Mouse (Mus musculus) thymus, postnatal 25 days (tissue): ENCODE measurements around the gene Slc2a10.

Experiments used
- DNase-seq: peaks from one replicate; pipeline ENCODE4 v3.0.0; 2022

Slc2a10 gene

DNA sequence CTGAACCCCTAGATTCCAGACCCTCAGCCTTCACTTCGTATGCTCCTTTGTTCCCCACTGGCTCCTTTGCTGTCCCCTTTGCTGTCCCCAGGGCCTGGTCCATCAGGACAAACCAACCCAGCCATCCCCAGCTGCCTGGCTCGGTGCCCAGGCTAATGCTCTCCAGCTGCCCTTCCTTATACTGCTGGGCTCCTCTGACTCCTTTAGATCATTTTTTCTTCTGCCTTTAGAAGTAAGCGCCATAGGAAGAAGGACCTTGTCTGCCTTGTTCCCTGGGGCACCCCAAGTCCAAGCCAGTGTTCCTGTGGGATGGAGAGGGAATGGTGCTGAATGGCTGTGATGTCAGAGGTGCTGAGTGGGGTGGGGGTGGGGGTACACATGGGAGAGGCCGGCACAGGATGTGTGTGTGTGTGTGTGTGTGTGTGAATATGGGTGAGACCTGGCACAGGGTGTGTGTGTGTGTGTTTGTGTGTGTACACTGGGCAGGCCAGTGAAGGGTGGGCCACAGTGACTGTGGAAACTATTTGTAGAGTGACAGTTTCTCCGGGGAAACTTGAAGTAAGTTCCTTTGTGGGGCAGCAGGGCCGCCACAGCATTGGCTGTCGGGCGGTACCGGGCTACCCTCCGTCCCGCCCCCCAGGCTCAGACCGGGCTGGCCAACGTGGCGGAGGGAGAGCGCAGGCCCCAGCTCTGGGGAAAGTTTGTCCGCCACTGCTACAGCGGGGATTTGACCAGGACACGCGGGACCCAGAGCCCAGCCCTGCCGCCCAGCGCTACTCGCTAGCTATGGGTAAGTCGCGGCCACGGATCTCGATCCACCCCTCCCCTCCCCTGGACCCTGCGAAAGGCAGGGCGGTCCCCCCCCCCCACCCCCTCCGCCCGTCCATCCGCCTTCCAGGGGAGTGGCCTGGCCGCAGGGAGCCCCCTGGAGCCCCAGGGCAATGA is at the start of gene Slc2a10:
Gene Slc2a10, plus strand, starts transcription at position 529 of the 945 bp plus-strand sequence.
- DNase-seq: no peak

DNA sequence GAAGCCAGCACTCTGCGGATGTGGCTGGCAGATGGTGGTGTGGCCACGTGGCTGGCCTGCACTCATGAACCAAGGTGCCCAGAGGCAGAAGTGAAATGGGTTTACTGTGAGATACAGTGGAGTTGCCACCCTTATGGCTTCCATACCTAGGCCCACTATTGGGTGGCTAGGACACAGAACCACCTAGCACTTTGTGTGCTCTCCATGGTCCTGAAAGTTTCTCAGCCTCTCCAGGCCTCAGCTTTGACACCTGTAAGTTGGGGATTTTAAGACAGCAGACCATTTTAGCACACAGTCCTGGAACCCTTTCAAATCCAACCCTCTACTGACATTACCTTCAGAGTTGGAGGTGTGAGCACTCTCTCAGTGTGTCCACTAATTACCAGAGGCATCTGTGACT is 46.9 kb upstream of the Slc2a10 start:
- peak; percentile 19 for DNase-seq

DNA sequence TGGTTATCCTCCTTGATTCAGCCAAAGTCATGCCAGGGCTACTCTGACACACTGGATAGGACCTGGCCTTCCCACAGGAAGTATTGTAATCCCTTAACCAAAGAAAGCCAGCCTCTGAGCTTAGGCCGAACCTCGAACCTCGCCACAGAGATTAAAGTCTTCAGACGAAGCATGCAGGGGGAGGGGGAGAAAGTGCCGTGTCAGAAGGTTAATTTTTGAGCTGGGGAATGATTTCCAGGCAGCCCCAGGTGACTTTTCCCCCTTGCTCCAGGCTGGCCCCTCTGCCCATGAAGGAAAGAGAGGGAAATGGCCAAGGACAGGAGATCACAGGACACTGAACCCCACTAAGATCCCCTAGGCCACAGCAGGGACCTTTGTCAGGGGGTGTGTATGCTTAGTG is 45.4 kb upstream of the Slc2a10 start:
- DNase-seq: no peak

DNA sequence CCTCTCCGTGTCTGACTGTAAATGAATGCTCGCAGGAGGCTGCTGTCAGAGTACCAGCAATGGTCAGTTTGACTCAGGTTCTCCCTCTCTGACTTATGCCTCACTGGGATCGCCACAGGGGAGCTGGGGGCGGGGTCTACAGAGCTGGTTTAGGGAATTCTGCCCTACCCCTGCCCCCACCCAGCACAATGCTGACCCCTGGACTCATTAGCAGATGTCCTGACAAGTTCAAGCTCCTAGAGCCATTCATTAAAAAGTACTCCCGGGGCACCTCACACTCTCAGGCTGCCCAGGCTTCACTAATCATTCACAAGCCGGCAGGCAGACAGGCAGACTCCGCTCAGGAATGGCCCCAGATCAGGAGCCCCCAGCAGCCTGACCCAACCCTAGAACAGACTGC is 43.9 kb upstream of the Slc2a10 start:
- no peak for DNase-seq

DNA sequence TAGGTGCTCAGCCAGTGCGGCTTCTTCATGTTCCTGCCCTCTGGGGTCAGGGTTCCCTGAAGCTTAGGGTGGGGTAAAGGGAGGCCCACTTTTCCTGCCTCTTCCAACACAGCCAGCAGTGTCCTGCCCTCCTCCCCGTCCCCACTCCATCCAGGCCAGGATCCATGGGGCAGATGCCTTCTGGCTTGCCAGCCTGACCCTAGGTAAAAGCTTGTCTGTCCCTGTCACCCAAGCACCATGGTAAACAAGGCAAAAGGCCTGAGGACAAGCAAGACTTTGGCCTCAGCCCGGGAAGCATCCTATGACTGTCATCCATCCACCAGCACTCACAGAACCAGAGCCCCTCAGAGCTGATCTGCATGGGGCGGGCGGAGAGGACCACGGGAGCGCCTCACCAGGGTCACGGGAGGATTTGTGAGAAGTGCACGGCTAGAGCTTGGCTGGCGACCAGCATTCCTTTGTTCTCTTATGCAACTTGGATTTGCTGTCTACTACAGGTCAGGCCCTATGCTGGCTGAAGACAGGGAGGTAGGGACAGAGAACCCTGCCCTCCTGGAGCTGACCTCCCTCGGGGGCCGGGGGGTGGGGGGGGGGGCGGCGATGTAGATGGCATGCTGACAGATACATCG is 35.6 kb upstream of the Slc2a10 start:
- no peak for DNase-seq

DNA sequence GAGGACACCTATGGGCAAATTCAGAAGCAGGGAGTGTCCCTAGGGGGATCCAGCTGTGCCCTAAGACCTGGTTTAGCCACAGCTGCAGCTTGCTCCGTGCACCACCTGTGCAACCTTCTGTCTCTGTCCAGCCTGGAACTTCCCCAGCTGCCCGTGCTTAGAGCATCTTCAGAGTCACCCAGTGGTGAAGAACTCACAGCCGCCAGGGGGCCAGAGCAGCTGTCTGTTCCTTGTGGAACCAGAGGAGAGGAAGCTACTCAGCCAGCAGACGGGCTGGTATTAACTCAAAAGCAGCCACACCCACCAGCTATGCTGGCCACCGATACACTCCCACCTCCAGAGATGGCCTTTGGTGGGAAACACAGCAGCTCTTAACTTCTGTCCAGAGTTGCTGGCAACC is 33.4 kb upstream of the Slc2a10 start:
- peak; percentile 42 for DNase-seq

DNA sequence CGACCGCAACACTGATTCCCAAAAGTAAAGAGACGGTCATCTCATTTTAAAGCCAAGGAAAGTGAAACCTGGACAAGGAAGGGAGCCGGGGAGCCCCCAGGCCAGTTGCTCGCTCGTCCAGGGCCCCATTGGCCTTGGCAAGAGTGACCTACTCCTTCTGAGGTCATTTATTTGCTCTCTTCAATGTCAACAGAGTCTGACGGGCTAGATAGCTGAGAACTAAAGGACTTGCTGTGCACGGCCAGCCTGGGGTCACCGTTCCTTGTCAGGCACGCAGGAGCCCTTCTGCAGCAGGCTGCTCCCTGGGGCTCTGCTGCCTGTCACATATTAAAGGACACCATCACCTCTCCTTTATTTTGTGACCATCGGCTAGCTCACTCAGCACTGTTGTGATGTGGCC is 31.6 kb upstream of the Slc2a10 start:
- DNase-seq: no peak

DNA sequence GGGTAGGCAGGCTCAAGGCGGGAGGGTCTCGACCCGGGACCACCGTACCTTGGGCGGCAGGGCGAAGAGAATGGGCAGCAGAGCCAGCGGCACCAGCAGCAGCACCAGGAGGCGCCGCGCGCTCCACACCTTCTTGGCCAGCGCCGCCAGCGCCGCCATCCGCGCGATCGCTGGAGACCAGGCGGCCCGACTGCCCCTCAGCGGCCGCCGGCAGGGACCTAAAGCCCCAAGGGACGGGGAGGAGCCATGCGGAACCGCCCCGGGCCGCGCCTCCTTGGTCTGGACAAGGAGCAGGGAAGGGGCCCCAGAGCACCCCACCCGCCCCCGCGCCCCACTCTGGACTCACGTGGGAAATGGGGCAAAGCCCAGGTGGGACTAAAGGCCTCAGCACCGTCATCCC is 30.6 kb upstream of the Slc2a10 start, which contains the start of gene Slc13a3:
Gene Slc13a3, minus strand, starts transcription at position 228 of the 400 bp plus-strand sequence.
- DNase-seq: no peak

DNA sequence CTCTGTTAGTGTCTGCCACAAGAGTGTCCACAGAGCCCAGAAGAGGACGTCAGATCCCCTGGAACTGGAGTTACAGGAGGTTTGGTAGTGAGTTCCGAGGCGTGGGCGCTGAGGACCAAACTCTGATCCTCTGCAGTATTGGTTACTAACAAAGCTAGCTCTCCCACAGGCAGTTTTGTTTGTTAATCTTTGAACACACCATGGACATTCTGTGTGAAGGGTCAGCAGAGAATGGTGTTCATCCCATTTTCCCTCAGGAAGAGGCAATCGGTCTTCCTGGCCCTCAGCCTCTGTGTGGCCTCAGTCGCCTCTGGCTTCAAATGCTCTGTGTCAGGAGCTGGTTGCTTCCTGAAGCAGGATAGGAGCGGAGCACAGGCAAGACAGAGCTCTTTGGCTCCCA is 28.2 kb upstream of the Slc2a10 start:
- no peak for DNase-seq

DNA sequence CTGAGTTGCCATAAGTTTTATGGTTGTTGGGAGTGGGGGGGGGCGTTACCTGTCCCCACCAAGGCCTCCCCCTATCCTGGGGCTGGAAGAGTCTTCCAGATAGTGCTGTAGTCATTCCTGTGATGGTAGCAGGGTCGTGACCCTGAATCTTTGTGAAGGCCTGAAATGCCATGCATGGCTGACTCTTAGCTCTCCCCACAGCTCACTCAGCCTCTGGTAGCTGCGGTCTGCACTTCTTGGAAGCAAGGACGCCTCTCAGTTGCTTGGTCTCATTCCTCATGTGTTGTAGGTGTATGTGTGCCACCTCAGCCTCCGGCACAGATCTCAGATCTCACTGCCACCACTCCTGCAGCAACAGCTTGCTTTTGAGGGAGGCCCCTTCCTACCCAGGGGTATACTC is 27.7 kb upstream of the Slc2a10 start:
- no peak for DNase-seq

DNA sequence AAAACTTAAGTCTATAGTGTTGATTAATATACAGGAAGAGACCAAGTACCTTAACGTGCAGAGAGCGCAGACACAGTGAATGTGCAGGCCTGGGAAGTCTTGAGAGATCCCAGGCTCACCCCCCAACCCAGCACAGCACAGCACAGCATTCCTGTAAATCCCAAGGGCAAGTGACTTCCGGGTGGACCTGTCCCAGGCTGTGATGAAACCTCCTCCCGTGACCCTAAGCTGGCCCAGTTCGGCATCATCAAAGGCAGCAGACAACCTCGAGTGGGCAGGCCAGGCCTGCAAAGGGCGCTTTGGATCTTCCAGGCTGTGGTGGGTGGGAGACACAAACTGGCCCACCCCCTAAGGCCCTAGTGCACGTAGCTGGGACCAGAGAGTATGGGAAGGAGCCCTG is 21.6 kb upstream of the Slc2a10 start:
- no peak for DNase-seq

DNA sequence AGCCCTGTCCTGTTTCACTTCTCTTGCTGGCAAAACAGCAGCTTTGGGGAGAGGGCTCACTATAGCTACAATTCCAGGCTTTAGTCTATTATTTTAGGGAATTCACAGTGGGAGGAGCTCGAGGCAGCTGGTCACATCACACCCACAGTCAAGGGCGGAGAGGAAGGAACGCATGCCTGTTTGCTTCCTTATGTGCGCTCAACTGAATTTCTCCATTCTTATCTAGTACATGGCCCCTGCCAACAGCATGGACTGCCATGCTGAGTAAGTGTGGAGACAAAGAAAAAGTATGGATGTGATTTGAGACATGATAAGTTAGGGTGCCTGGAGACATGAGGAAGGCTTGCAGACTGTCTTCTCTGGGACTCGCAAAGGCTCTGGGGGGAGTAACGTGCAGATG is 19.4 kb upstream of the Slc2a10 start:
- no peak for DNase-seq

DNA sequence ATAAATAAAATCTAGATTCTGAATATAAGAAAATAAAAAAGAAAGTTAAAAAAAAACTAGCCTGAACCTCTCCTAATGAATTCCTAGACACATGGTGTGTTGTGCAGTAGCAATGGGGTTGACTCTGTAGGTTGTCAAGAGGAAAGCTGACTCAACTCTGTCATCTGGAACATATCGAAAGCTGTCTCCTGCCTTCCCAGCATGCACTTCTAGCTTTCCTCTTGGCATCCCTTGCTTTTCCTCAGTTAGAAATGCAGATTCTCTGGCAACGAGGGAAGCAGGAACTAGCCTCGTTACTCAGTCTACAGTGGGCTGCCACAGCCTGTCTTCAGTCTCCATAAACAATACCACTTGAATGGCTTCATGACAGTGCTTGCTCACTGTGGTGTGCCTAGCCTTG is 17.8 kb upstream of the Slc2a10 start:
- no peak for DNase-seq

DNA sequence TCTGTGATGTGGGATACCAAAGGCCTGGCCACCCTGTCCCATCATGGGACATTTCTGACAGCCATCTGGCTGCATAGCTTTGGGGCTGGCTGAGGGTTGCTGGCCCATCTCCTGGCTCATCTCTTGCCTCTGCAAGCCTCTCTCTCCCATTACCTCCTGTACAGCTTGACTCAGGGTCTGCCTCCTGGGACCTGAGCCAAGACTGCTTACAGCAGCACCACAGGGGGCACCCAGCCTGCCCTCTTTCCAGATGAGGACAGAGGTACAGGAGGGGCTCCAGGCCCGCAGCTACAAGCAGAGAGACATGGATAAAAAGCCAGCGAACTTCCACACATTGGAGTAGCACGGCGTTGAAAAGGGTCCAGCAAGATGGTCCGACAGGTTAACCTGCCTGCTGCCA is 17.2 kb upstream of the Slc2a10 start:
- no peak for DNase-seq

DNA sequence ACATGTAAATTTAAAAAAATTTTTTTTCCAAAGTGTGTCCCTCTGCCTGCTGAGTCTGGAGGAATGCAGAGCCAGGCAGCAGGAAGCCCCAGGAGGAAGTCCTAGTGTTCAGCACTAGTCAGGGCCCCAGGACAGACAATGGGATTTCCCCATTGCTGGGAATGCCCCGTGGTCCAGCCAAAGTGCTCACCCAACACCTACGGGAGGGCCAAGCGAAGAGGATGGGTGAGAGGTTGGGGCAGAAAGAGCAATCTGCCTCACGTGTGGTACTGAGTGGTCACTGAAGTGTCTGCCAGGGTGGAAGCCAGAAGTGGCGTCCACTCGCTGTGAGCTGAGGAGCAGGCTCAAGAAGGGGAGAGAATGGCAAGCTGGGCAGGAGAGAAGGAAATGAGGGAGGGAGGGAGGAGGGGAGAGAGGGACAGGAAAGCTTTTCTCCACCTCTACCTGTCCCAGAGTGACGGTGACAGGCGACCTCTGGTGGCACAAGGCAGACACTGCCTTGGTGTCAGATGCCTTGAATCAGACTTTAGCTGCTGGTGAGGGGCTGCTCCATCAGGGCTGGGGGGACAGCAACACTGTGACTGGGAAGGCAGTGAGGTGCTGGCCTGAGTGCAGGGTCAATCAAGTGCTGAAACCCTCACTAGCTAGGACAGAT is 16.6 kb upstream of the Slc2a10 start:
- peak; percentile 68 for DNase-seq

DNA sequence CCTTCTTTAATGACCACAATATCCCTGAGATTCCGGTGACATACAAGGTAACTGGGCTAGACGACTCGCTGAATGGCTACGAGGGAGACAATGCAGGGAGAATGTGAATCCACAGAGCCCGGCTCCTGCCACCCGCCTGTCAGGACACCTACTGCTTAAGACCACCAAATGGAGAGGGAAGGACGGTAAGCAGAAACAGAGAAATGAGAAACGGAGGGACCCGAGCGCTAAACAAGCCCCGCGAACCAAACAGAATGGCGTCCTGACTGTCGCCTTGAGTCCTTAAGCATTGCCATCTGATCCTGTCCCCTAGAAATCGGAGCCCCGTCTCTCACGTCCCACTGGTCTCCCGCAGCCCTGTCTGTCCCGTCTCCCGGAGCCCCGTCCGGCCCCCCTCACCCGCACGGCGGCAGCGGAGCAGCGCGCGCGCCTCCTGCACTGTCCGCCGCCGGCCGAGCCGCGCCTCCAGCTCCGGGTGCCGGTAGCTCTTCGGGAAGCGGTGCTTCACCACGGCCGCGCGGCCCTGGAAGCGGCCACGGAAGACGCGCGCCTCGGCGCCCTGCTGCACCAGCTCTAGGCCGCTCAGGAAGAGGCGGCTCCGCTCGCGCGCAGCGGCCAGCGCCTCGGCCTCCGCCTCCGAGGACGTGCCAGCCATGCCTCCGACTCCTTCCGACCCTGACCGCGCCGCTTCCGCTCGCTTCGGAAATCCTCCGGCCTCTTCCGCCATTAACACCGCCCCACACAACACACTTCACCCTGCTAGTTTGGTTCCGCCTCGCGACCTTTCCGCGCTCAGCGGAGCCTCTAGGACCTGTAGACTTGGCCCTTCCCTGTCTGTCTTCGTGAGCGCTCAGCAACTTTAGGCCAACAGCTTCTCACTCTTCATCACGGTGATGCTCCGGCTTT is 10.7 kb upstream of the Slc2a10 start, which contains the start of gene Trp53rka:
Gene Trp53rka, minus strand, starts transcription at position 677 of the 906 bp plus-strand sequence.
- peak; percentile 79 for DNase-seq

DNA sequence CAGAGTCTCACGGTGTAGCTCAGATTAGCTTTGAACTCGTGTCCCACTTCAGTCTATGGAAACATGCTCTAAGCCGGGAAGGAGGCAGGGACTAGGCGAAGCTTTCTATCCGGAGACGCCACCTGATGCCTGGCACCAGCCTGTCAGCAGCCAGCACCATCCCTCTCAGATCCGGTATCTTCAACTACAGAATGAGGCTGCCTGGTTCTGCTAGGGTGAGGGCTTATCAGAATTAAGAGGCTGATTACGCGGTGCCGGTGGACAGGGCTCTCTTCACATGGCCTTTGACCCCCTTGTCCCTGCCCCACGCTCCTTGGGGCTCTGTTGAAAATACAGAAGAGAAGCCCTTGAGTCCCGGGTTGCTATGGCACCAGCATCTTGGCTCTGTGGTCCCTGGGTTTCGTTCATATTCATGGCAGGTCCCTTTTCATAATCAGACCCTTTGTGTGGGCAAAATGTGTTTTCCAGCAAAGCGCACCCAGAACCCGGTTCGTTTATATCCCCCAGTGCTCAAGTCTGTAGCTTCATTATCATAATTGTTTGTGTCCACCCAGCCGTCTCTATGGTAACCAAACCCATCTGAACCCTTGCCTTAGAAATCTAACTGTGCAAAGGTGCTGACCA is 9.9 kb upstream of the Slc2a10 start:
- no peak for DNase-seq

DNA sequence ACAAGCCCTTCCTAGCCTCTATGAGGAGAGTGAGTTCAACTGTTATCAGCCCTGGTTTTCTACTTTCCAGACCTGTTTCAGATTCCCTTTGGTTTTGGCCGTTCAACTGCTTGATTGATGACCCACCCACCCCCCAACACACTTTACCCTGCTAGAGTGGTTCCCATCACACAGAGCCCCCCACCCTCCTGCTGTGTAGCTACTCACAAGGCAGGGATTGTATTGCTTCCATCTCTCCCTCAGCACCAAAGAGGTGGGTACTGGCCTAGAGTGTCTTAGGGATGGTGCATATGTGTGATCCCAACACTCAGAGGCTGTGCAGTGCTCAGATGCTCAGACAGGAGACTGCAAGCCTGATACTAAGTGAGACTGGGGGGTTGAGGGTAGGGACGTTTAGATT is 9.1 kb upstream of the Slc2a10 start:
- DNase-seq: no peak

DNA sequence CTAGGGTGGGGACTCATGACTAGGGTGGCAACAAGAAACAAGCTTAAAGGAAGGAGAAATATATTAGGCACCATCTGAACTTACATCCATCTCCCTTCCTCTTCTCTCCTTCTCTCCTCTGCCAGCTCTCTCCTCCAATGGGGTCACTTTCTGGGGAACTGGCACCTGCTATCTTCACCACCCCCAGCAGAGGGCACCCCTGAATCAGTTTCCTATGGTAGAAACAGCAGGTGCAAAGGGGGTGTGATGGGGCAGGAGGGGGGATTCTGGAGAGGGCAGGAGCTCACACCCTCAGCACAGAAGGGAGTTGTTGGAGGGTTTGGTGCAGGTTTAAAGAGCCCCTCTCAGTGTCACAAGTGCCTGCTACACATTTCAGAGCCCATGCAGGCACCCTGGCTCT is 7.3 kb upstream of the Slc2a10 start:
- peak; percentile 76 for DNase-seq

DNA sequence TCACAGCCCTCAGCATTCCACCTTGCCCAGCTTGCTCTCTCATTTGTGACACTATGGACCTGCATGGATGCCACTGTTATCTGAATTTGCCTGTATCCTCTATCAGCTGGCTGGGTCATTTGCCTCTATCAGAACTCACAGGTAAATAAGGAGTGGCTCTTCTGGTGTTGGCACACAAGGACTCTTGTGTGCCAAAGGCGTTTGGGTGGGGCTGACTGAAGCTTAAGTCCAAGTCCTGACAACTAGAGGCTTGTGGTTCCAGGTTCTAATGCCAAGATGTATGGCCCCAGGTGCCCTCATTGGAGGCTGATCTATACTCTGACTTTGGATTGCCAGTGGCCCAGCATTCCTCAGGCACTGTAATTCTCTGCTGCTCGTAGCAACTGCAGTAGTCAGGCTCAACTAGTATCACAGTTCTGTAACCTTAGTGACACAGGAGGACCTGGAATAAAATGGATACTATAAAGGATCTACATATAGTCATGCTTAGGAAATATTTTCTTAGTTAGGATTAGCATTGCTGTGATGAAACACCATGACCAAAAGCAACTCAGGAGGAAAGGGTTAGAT is 5.8 kb upstream of the Slc2a10 start:
- DNase-seq: no peak

DNA sequence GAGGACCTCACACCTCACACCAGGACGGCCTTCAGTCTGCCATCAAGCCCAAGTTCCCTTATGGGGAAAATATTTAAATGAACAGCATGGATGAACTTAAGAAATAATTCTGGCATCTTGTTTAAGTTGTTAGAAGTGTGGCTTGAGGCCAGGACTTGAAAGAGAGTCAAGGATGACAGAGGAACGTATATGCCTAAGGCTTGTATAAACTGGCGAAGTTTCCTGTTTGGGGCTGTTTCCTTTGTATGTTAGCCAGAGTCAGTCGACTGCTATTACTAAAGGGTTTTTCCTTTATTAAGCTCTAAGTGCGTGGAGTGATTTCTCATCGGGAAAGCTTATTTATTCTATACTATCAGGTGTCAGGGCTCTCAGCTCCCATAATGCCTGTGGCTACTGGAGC is 4.8 kb upstream of the Slc2a10 start:
- DNase-seq: no peak

DNA sequence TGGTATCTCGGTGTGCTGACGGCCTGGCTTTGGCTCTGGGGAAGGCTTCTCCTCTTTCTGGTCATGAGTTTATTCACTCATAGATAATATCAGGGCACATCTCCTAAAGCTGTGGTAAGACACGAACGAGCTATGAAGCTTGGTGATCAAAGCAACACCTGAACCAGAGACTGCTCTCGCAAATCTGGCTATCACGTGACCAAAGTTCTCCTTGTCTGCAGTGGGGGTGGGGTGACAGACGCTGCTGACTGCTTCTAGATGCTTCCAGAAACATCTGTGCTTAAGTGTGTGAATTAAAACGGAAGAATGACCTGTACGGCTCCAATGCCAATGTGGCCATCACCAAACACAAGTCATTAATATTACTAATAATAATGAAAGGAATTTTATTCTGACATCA is 6.1 kb downstream of the Slc2a10 start:
- peak; percentile 51 for DNase-seq
